Mouse (Mus musculus): Measurements from ENCODE around the gene Lsamp.

DNA sequence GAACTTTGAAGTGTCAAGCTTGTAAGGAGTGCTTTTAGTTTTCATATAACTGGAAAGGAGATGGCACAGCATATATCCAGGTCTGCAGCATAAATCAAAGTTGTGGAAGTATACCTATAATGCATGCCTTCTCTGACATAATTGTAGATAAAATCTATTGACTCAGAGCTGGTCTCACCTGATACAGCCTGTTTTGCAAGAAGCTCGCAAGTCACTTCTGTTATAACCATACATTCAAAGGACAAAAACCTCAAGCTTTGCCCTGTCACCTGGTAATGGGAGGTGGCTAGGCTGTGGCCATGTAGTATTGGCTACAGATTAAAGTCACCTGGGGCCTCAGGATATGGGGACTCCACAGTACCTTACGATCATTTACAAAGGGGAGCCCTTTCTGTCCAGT is 507.4 kb downstream of the Lsamp start:
- TF ChIP-seq POLR2A (IDR thresholded peaks at IDR 0.05; ENCODE audit: low read depth, low read length) (no peak), CTCF (IDR thresholded peaks at IDR 0.05; ENCODE audit: extremely low read depth, insufficient read depth, insufficient read length, insufficient replicate concordance) (no peak)
